Mouse (Mus musculus) adrenal gland, postnatal 10 days (tissue): ENCODE measurements around the gene Hipk2. TPM values are rescaled to one million over a fixed set of nuclear protein-coding genes. Genes with fewer than 3 reads are reported as not detected.
"Not testable (repeated sequence)": the region's sequence is repeated elsewhere in the genome, so short reads cannot be mapped to it uniquely, and the experiment has no call there.

Source experiments
- DNase-seq: peaks from one replicate; pipeline ENCODE4 v3.0.0; 2021; ENCODE audit warnings: mixed read lengths
- total RNA-seq, 2 experiments: library from RNA; stranded (reverse); gene quantifications; 2 replicates each; pipeline ENCODE4 v1.2.3; 2021

Hipk2 gene
- total RNA-seq, 2 experiments from 2014 or later: 72.8 to 88.4 TPM

DNA sequence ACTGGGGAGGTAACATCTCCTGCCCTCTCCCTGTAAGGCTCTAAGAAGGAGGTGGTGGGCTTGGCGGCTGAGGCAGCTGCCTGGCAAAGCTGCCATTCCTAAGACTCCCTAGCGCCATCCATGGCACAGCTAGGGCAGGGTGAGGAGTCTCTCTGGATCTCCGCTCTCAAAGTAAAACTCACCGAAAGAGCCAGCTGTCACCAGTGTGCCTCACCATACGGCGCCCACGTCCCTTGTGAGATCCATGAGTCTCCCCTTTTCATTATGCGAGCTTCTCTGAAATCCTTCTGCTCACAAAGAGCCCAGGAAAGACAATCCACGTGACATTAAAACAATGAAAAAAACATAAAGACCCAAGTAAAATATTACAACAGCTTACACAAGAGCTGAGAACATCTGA, 179.4 kb downstream of the Hipk2 start:
- DNase-seq: no peak

DNA sequence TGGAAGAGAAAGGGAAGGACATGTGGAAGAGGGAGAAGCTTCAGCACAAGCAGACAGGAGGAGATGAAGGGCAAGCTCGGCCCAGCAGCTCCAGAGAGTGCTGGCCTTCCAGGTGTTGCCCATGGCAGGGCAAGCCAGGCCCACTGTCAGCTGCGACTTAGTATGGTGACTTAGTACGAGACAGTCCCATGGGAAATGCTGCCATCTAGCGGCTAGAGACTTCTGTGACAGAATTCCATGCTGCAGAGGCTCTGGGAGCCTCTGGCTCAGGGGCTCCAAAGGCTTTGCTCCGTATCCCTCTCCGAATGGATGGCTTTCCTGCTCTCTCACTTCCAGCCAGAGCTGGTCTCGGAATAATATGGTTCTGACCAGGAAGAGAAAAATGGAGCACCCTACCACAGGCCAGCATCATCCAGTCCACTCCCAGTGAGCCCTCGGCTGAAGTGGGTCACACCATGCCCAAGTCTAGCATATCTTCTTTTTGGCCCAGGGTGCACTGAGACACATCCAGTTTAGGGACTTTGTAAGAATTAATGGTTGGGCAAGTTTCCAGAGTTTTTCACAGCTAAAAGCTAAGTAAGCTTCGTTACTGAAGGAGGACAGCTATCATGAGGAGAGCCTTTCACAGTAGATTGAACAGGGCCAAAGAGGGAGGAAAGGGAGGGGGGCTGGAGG, 180.4 kb downstream of the Hipk2 start:
- peak; percentile 89 for DNase-seq

DNA sequence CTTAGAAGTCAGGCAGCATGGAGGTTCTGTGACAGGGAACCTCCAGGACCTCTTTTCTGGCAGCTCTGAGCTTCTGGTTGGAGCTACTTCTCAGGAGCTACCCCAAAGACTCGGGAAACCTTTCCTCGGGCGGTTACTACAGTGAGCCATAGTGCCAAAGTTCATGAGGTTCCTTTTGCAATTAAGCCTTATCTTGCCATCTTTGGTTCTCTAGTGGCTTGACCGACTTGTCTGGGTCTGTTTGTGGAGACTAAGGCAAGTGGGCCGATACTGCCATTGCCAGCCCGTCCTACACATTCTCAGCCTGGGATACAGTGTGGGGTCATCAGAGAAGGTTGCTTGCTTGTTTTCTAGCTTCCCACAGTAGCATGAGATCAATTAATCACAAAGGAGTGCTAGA, 183.4 kb downstream of the Hipk2 start:
- DNase-seq: no peak

DNA sequence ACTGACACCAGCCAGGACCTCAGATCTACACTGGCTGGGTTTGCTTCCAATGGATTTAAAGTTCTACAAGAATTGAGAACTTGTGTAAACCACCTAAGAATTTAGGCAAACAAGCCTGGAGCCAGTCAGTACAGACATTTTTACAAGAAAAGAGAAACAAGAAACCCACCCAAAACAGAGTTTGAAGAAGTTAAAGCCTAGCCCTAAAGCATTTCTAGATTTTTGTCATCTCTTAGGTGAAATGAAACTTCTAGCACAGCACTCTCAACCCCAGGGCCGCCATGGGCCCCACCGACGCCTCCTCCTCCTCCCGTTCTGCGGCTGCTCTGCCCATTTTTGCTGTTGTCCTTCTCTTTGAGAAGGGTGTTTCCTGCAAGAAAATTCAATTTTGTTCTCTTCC, 184.9 kb downstream of the Hipk2 start:
- no peak for DNase-seq

DNA sequence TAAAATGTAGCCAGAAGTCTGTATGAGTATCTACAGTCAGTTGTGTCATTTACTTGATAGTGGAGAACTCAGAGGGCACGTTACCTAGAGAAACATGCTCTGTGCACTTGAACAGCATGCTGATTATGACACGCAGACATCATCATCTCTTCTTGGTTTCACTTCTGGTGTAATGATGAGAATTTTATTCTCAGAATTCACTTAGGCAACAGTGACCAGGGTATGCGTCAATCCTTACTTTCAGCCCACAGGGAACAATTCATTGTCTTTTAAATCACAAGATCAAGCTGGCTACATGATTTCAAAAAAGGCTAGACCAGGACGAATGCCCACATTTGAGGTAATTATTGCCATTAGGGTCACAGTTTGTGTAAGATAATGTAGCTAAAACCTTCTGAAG, 185.3 kb downstream of the Hipk2 start:
- no peak for DNase-seq

DNA sequence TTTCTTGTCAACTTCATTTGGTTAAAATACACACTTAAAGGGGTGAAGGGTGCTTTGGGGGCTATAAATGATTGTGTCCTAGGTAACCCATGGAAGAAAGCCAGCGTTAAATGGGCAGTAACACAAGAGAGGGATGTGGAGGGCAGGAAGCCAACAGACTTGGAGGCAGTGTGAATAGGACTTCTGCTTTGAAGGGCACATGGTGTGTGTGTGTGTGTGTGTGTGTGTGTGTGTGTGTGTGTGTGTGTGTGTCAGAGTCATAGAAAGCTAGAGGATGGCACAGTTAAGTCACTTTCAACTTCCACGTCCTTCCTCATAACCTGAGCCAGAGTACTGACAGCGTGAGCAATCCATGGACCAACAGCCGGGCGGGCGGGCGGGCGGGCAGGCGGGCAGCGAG, 187.1 kb downstream of the Hipk2 start:
- peak; percentile 23 for DNase-seq

DNA sequence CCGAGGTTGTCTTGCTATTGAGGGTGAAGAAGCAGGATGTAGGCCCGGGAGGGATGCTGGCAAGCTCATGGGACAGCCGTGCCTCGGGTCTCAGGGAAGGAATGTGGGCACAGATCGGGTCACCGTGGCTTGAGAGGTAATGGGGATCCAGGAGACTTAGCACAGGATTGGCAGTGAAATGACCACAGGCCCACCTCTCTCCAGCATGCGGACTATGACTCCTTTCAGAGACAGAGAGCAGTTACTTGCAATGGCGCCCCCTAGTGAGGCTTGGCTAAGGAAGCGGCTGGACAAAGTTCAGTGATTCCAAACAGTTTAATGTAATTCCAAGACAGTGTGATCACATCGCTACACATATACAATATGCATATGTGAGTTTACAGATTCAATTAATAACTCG, 188.7 kb downstream of the Hipk2 start:
- peak; percentile 68 for DNase-seq

DNA sequence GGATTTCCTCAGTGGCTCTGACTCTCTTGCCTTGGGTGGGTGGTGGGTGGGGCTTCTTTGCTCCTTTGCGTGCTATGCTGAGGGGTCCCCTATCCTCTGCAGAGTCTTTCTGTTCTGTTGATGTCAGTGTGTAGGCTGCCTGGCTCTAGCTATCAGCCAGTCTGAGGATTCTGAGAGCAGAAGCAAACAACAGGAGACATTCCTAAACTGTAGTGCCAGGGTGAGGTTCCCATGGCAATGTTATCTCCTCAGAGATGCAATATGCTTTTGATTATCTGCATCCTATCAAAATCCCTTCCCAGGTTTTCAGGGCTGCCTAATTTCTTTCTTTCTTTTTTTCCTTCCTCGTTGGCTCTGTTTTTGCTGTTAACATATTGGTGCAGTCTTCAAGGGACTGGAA, 193.4 kb downstream of the Hipk2 start:
- DNase-seq: no peak

DNA sequence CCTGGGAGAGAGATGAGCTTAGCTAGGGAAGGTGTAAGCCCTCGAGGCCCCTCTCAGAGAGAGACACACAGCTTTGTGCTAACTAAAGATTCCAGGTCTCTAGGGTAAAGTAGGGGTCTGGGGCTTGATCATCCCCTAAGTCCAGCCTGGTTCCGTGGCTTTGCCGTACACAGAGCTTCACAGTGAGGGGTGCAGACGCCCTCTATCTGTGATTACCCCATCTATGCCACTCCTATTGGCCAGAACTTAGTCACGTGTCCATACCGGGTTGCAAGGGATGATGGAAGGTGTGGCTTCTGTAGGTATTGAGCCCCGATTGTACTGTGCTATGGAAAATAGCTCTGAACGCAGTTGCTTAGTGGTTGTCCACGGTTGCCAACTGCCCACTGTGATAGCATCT, 198.3 kb downstream of the Hipk2 start:
- no peak for DNase-seq

DNA sequence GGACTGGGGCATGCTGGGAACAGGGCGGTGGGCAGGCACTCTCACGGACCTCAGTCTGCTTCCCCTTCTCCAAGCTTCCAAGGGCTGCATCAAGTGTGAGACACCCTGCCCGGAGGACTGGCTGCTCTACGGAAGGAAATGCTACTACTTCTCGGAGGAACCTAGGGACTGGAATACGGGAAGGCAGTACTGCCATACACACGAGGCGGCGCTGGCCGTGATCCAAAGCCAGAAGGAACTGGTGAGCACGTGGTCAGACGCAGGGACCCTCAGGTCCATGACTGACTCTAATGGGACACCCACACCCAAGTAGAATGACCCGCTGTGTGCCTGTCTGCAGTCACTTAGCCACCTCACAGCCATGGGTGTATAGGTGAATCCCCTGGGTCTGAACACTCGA, 199.2 kb downstream of the Hipk2 start:
- no peak for DNase-seq

DNA sequence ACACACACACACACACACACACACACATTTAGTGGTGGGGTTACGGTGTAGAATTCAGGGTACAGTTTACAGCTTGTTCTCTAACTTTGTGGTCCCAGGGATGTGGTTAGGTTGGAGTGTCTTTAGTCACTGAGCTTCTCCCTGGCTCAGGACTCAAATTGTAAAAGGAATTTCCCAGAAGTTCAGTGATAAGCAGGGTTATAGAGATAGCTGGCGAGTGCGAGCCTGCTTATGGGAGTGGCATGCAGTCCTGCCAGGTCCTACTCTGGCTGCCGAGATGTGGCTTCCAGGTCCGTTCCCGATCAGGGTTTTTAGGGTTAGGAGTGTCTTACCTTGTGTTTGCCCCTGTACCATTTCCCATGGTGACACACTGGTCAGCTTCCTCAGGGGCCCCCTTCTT, 199.7 kb downstream of the Hipk2 start:
- no peak for DNase-seq

DNA sequence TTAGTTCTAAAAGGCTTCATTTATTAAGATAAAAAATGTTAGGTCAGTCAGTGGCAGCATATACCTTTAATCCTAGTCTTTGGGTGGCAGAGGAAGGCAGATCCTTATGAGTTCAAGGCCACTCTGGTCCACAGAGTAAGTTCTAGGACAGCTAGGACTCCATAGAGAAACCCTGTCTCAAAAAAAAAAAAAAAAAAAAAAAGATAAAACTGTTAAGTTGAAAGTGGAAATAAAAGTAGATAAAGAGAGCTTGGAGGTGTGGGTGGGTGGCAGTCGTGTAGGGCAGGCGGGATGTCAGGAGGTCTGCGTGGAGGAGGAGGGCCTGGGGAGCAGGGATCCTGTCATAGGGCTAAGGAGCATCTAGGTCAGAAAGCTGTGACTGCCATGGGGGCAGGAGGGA, 204.0 kb downstream of the Hipk2 start:
- DNase-seq: no peak

DNA sequence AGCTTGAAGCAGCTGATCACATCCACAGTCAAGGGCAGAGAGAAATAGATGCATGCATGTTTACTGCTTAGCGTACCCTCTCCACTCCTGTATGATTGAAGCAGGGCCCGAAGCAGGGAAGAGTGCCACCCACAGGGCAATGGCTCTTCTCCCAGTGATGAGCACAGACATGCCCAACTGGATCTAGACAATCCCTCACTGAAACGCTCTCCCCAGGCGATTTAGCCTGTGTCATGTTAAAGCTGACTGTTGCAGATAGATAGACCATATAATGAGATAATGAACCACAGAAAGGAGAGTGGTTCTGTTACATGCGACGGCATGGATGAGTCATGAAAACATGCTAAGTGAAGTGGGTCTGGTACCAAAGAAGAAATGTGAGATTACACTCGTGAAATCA, 204.7 kb downstream of the Hipk2 start:
- no peak for DNase-seq

DNA sequence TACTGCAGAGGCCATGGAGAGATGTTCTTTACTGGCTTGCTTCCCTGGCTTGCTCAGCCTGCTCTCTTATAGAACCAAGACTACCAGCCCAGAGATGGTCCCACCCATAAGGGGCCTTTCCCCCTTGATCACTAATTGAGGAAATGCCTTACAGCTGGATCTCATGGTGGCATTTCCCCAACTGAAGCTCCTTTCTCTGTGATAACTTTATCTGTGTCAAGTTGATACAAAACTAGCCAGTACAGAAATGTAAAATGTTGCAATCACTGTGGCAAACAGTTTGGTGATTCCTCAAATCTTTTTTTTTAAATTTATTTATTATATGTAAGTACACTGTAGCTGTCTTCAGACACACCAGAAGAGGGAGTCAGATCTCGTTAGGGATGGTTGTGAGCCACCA, 205.5 kb downstream of the Hipk2 start:
- DNase-seq: not testable (repeated sequence)

DNA sequence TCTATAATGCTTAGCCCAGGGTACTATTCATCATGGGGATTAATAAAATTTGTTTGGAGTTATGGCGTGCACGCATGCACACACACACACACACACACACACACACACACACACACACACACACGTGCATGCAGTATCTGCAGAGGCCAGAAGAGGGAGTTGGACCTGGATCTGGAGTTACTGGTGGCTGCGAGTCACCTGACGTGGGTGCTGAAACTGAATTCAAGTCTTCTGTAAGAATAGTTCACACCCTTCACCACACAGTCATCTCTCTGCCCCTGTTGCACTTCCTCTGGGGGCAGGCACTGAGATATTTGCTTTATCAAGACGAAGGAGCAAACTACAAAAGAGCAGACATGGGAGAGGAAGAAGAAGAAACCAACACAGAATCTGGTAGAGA, 206.4 kb downstream of the Hipk2 start:
- DNase-seq: no peak

DNA sequence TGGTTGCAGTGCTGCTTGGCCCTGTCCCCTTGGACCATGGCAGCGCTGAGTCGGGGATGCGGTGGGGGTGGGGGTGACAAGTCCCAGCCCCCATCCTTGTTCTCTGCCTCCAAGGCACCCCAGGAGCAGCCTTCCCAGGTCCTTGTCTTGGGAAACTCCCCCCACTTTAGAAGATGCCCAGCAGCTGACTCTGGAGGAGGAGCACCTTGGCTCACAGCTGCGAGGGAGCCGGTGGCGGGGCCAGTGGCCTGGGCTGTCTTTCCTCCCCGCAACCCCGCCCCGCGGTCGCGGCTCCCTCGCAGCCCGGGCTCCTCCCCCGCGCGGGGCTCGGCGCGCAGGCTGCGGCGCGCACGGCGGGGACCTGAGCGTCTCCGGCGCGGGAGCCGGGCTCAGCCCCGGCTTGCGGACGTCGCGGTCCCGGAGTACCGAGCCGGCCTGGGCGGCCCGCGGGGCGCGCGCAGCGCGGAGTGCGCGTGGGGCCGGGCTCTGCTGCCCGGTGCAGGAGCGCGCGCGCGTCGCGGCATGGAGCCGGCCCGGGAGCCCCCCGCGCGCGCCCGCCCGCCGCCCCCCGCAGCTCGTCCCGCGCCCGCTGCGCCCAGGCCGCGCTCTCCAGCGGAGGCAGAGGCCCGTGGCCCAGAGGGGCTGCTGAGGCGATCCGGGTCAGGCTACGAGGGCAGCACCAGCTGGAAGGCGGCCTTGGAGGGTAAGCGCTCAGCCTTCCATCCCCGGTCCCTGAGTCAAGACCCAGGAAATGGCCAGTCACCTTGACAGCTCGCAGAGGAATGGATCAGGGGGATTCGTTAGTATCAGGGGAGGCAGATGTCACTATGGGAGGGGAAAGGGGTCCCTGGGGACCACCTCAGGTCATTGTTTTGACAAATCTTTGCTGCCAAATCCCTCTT, 213.0 kb downstream of the Hipk2 start, which contains the start of gene Clec2l:
TSS of gene Clec2l (plus strand) at position 356 of the 902 bp plus-strand sequence.
- DNase-seq: peak; percentile 68

DNA sequence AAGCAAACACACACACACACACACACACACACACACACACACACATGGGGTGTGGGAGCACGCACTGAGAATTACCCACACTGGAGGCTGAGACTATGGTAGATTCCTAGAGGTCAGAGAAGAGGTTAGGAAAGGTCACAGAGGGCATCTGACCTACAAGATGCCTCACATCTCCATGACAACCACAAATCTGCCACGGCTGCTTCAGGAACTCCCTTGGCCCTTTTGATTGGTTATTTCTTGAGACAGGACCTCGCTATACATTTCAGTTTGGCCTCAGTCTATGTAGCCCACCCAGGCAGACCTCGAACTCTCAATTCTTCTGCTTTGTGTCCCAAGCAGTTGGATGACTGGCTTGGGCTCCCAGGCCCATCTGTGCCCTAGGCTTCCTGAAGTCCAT, 214.3 kb downstream of the Hipk2 start:
- no peak for DNase-seq

DNA sequence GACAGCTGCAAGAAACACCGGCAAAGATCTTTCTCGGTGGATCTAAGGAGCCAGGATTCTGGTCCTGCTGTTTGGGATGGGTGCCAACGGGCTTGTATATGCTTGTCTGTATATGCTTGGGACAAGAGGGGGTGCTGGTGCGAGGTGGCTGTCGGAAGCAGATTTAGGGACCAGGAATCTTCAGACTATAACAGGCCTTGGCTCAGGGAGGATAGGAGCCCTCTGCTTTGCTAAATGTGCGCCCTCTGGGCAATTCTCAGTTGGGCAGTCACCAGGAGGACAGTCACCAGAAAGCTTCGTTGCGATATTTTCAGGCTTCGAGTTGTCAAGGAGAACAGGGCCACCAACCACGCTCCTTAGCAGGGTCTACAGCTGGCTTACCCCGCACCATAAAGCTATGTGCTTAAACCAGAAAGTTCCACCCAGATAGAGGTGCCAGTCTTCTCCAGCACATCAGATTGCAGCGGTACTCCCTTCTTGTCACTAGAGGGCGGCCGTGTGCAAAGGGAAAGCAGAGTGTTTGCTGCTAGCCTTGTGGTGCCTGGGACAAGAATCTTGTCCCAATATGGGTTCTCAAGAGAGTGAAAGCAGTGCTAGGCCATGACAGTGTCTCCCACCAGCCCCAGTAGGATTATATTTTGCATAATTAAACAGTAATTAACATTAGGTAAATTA, 225.6 kb downstream of the Hipk2 start:
- DNase-seq: peak; percentile 80

DNA sequence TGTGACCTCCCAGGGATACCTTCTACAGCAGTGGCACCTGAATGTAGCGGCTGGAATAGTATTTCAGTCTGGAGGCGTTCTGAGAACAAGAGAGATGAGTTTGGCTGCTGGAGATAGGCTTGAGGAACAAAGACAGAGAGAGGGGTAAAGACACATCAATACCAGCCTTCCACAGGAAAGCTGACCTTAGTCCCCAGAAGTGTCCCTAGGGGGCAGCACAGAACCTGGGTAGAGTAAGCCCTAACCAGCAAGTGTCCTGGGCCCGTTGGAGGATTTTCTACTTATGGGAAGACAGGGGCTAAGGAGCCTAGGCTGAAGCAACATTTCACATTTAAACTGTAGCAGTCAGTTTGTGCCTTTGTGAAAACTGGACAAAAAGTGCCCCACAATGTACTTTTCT, 226.4 kb downstream of the Hipk2 start:
- DNase-seq: peak; percentile 22
